Mouse (Mus musculus) G1E-ER4 (cell line): Measurements from ENCODE around the gene Runx3. TPM values are rescaled to one million over a fixed set of nuclear protein-coding genes. Genes with fewer than 3 reads are reported as not detected.

Experiments used
- GATA1 ChIP-seq: IDR thresholded peaks from one replicate; pipeline ENCODE4 v1.8.0; 2012; ENCODE audit warnings: low read length, inconsistent platforms
- polyA plus RNA-seq: library from polyadenylated mRNA; stranded (reverse); fragments of >175 nt; gene quantifications from 2 replicates; pipeline ENCODE4 v1.2.3, GENCODE M21; 2012

Runx3 gene
- not detected in 2 replicates for polyA plus RNA-seq

DNA sequence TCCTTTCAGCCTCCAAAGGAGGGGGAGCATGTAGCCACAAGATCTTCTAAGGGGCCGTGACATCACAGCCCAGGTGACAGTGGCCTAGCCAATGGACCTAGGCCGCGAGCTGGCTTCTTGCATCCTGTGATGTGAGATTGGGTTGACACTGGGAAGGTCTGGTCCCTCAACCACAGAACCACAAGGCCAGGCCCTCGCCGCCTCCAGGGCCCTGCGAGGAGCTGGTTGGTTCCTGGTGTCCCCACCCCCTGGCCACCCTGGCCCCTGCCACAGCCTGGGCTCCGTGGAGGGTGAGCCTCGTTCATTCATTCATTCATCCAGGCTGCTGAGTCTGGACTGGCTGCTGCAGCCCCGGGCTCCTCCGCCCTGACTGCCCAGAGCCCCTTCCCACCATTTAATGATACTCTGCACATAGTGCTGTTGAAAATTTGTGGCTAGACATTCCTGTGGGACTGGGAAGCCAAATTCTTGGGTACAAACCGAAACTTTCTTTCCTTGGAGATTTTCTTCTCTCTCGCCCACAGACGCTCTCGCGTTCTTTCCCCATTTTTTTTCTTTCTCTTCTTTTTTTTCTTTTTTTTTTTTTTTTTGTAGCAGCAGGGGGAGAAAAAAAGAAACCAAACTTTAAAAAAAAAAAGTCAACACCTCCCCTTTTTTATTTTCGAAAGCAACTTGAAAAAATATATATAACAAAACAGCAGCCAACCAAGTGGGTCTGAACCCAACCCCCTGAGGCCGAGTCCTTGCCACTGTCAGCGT lies at the start of gene Runx3:
Runx3 (plus strand) TSS at position 311 of the 759 bp plus-strand sequence.
- no peak for TF ChIP-seq GATA1

DNA sequence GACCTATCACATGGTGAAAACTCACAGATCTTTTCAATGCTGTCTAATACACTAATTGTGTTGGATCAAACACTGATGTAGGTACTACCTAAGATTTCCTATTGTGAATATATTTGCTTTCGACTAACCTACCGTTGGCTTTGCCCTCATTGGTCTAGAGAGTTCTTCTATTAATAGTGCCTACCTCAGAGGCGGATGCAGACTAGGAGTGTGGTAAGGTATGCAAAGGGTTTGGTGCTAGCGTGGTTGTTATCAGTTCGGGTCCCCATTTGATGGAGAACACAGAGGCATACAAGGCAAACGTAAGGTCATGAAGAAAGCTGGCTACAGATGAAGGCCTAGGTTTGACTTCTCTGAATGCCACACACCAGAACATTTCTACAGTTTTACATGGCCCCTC lies 47.8 kb upstream of the Runx3 start:
- no peak for TF ChIP-seq GATA1

- no peak for TF ChIP-seq GATA1
Measured at GRCm38 (mm10) chr4:135073523-135073922, 46.9 kb upstream of the Runx3 start.

DNA sequence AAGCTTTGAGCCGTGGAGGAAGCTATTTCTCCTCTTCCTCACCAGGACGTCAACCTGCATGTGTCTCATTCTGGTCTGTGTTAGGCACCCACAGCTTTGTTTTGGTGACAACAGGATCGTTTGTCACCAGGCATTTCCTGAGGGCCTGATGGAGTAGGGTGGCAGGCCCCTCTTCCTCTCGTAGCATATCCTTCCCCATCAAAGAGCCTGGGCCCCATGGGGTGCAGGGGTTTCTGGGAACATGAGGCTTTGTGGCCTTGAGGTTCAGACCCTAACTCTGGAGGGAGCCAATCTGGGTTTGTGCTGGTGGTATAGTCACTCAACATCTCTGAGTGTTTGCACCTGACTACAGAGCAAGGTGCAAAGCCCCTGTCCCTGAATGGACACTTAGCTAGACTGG lies 45.8 kb upstream of the Runx3 start:
- TF ChIP-seq GATA1, result no peak

- TF ChIP-seq GATA1, result no peak
Measured at GRCm38 (mm10) chr4:135075360-135075759, 45.1 kb upstream of the Runx3 start.

GRCm38 (mm10) chr4:135076611-135077010 lies 43.8 kb upstream of the Runx3 start:
- TF ChIP-seq GATA1, result no peak

DNA sequence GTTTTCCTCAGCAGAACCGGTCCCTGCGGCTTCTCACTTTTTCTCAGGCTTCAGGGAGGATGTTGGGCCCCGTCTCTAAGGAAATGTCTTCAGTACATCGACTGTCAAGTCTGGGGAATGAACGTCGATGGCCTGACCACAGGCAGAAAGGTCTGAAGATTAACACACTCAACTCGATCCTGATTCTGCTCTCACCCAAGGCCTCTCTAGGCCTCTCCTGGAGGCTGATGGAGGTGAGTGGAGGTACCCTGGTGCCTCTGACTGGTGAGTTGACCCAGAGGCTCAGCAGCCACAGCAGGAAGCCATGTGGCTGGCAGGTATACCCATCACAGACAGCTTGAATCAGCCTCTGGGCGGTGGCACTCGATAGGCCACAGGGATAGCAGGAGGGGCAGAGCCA lies 43.3 kb upstream of the Runx3 start:
- no peak for TF ChIP-seq GATA1

DNA sequence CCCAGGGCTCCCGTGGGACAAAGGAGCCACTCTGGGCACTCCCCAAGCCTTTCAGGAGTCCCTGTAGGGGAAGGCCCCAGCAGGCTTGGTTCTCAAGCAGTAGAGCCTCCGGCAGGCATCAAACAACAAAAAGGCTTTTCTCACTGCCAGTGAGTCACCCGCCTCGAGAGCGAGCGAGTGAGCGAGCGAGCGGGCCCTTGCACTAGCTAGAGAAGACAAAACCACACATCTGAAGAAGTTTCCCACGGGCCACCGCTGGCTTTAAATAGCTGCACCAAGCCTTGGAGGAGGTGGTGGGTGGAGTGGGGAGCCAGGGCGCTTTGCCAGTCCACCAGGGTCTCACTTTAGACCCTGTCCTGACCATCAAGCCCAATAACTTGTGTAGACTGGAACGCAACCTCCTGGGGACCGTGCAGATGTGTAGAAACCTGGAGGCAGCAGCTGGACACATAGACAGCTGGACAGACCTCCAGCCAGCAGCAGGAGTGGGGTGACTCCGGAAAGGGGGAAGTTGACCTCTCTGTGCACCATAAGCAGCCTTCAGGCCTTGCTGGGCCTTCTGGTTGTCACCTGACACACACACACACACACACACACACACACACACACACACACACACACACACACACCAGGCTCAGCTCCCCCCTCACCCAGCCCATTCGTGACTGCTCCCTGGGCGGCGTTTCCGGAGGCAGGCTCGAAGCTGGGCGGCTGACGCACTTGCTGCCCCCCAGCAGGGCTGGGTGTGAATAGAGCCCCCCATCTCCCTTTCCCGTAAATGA lies 40.4 kb upstream of the Runx3 start:
- TF ChIP-seq GATA1, result no peak

- TF ChIP-seq GATA1, result no peak
Measured at GRCm38 (mm10) chr4:135080641-135080920, 39.9 kb upstream of the Runx3 start.

GRCm38 (mm10) chr4:135083089-135083488 lies 37.4 kb upstream of the Runx3 start:
- no peak for TF ChIP-seq GATA1

- TF ChIP-seq GATA1, result no peak
Measured at GRCm38 (mm10) chr4:135085077-135085853, 35.2 kb upstream of the Runx3 start.

GRCm38 (mm10) chr4:135090613-135091012 lies 29.8 kb upstream of the Runx3 start:
- TF ChIP-seq GATA1, result no peak

GRCm38 (mm10) chr4:135092871-135093270 lies 27.6 kb upstream of the Runx3 start:
- no peak for TF ChIP-seq GATA1

DNA sequence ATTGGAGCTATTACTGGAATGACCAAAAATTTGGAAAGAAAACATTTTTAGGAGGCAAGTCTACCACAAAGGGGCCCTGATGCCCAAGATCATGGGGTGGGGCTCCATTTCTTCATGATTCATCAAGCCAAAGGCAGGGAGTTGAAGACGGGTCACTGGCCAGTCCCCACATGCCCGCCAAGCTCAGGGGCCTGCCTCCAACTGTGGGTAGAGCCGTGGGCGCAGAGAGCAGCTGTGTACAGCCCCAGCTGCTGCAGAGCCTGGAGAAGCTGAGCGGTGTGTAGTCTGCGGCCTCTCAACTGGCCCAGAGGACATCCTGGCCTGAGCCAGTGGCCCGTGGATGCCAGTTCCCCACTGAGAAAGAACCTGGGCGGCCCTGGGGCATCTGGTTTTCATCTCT lies 24.8 kb upstream of the Runx3 start:
- TF ChIP-seq GATA1, result no peak

DNA sequence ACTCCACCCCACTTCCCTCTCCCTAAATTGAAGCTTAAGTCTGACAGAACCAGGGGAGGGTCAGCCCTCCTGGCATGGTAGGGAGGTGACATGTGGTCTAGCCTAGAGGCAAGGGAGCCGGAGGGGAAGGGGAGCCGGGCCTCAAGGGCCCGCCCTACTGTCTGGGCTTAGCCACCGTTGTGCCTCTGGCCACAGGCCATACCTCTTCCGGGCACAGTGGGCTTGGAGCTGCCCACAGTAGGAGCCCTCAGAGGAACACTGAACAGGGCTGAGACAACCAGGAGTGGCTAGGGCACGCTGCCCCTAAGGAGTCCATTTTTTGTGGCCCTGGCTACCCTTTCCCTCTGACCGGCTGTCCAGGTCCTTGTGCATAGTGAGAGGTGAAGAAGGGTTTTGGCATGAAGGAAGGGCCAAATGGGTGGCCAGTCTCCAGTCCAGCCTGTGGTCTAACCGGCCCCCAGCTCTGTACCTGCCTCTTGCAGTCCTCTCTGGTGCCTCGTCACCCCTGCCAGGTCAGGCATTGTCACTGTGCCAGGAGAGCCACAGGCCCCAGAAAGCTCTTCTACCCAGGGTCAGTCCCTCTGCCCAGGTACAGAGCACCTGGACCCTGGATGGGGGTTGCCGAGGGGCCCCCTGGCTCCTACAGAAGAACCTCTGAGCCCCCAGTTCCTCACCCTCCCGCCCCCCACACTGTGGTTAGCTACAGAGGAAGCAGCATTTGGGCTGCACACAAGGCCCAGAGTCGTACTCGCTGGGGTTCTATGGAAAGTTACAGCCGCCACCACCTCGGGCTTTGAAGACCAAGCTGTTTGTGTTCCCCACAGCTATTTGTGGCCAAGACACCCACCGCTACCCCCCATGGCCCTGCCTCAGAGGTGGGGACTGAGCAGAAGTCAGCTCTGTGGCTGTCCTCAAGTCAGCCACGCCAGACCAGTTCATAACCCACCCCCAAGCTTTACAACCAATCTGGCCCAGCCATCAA lies 22.3 kb upstream of the Runx3 start:
- TF ChIP-seq GATA1, result no peak
